Mouse (Mus musculus) adrenal gland, postnatal 25 days (tissue): ENCODE measurements at regions not wholly inside any gene's neighbourhood (a gene's known extent, or its start where the extent isn't known, plus 50 kb on each side); places are given as distances from the start of the nearest gene placed in this dataset.
"Not testable (repeated sequence)": the region's sequence is repeated elsewhere in the genome, so short reads cannot be mapped to it uniquely, and the experiment has no call there.

ENCODE experiments used
- DNase-seq: peaks from one replicate; pipeline ENCODE4 v3.0.0; 2021; ENCODE audit warnings: mixed read lengths

DNA sequence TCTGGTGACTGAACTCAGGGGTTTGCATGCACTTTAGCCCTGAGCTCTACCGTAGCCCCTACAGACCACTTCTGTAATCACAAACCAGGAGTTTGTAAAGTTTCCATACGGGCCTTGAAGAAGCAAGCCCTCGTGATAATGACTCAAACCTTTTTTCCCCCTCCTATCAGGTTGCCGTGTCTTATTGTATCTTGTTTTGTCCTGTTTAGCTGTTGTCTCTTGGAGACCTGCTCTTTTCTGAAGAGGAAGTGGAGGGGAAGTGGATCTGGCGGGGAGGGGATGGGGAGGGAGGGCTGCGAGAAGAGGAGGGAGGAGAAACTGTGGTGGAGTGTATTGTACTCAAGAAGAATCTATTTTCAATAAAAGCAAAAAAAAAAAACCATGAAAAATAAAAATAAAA lies 87.0 kb downstream of the Fam43a start:
- DNase-seq: no peak

DNA sequence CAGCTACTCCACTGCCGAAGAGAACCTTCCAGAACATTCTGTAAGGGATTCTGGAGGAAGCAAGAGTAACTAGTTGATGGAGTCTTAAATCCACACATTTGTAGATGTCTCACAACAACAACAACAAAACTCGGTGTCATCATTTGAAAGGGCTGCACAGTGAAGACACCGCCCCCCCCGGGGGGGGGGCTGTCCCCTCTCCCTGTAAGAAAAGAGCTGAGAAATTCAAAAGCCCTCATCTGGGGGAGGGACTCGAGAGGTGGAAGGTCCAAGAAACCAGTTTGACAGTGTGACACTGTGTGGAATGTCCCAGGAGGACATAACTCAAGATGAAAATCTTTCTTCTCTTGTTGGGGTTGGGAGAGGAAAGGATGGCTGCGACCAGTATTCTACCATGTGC lies 87.7 kb downstream of the Fam43a start:
- DNase-seq: no peak

DNA sequence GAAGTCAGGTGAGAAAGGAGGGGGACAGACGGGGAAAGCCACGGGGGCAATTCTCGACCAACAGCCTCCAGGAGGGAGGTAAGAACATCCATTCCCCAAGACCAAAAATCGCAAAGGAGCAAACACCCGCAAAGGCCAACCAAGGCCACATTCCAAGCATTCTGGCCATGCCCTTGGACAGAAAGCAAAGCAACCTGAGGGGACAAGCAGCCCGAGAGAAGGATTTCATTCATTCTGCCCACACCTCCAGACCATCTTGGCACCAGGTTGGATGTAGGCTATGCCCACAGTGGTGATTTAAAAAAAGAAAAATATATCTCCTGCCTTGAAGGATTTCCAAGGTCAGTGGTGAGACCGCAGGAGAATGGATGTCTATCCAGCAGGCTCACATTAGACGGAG lies 88.2 kb downstream of the Fam43a start:
- no peak for DNase-seq

DNA sequence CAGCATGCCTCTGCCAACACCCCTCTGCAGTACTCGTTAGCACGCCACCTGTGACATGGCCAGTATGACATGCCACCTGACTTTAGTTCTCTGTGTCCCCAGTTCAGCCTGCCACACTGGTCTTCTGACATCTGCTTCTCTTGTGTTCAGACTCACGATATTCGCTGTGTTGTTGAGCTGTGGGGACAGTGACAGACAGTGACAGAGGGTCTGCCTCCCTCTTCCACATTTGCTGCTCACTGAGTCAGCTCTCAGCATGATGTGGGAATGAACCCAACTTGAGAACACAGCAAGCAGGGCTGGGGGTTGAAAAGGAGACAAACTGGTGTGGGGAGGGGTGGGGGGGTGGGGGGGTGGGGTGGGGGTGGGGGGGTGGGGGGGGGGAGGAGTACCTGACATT lies 91.0 kb downstream of the Fam43a start:
- DNase-seq: no peak

DNA sequence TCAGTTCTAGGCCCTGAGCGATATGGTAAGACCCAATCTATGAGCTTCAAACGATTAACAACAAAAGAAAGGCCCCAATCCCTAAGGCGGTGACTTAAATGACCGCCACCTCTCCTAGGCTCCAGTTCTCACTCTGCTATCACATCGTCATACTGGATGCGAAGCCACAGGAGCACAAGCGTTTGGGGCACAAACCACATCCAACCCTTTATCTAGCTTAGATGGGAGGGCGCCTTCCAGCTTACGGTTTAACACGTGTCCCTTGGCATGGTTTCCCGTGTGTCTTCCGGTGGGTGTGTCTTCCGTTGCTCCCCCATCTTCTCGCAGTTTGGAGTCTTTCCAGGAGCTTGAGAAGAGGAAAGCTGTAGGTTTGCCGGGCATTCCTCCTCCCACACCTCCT lies 92.4 kb downstream of the Fam43a start:
- DNase-seq: no peak

DNA sequence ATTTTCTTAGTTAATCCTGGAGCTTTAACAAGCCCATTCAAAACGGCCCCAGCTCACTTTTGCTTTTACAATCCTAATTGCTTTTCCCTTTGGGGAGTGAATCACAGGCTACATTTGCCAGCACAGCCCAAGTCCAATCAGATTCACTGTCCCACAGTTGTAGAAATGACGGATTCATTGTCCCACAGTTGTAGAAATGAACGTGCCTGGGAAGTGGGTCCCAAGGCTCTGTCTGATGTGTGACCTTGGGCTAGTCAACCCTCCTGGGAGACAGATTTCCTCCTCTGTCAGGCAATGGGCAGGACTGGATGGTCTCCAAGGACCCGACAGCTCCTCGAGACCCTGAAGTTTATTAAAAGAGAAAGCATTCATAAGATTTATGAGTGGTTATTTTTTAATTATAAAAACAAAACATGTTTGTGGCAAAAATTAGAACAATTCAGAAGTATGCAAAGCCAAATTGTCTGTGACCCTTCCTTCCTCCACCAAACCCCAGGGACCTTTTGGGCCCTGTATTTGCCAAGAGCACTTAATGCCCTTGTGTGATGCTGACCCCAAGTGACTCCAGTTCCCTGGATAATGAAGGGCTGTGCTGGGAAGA lies 93.1 kb downstream of the Fam43a start:
- DNase-seq: peak; percentile 15

DNA sequence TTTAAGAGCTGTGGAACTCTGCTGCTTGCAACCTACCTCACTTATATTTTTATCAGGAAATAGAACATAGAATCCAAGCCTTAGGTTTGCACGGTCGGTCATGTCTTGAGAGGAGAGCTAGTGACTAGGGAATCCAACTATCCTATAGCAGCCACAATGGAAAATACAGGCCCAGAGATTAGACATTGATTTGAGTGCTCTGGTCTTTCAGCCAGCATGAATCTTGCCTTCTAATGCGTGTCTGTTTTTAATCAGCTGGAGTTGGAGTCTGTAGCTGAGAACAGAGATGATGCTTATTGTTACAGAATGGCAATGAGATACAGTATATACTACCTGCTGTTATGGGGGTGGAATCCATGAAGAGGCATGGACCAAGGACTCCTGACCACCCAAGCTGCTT lies 93.7 kb downstream of the Fam43a start:
- no peak for DNase-seq

DNA sequence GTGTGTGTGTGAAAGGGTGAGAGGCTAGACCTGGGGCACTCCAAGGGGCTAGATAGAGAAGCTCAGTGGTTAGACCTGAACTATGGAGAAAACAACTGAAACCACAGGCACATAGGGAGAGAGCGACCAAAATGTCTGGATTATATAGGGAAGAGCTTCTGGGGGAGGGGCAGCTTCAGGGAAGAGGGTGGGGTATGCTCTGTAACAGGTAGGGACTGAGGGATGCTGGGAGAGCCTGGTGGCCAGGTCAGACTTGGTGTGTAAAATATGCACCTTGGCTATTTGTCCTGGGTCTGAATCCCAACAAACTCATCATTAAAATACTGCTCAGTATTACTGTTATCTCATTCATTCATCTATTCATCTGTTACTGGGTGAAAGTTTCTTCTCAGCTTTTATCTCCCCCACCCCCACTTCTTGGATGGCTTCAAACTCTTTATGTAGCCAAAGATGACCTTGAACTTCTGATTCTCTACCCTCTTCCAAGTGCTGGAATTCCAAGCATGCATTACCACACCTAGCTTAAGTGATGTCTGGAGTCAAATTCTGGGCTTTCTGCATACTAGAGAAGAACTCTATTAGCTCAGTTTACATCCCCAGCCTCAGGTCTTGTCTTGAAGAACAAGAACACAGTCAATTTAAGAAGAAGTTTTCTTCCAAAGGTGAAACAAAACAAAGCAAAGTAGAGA lies 94.5 kb downstream of the Fam43a start:
- DNase-seq: no peak

DNA sequence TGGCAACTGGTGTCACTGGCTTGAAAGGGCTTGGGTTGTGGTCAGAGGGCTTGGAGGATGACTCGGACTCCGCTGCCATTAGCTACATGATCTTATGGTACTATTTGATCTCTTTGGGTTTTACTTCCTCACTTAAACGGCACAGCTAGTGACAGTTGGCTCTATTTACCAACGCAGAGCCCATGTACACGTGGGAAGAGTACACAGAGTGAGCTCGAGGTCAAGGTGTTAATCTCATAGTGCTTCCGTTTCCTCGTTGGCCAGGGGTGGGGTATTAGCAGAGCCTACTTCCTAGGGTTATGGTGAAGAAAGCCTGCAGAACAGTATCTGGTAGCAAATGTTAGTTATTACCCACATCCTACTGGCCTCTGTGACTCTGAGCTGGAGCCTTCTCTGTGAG lies 96.2 kb downstream of the Fam43a start:
- no peak for DNase-seq

DNA sequence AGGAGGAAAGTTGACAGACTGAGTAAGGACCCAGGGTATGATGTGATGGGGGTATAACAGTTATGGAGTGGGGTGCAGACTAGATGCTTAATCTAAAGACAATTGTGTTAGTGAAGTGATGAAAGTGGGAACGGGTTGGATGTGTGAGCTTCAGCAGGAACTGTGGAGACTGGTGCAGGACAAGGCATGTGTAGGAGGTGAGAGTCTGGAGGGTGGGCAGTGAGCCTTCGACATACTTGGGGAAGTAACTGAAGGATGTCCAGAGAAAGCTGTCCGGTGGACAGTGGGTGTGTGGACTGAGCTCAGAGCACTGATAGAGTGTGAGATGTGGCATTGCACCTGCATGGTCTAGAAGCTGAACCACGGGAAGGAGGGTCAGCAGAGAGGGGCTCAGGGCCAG lies 97.7 kb downstream of the Fam43a start:
- no peak for DNase-seq

DNA sequence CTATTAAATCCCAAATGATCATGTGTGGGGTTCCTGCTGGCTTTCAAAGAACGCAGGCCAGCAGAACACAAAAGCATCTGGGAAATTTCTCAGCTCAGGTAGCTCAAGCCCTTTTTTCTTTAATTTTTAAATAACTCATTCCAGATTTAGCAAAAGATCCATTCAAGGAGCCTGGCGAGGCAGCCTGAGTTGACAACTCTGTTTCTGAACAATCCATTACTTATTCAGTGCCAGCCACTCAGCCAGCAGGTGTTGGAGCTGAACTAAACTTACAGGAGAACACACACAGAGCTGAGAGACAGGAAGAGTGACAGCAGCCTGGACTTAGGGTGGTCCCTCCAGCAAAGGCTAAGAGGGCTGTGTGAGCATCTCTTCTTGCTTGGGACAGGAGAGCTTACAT lies 98.3 kb downstream of the Fam43a start:
- DNase-seq: no peak

DNA sequence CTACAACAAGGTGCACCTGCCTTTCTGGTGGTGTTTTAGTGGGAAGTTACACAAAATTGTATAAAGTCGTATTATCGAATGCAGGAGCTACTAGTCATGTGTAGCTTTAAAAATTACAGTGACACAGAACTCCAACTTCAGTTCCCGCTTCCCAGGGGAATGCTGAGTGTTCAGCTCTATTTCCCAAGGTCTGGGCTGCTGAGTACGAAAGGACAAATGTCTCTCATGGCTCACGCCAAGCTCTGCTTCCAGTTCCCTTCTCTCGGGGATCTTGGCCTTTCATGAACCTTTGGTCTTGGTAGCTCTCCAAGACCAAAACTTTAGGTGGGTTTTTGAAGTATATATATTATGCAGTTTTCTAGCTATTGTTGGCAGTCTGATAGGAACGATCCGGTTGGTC lies 104.3 kb downstream of the Fam43a start:
- no peak for DNase-seq

DNA sequence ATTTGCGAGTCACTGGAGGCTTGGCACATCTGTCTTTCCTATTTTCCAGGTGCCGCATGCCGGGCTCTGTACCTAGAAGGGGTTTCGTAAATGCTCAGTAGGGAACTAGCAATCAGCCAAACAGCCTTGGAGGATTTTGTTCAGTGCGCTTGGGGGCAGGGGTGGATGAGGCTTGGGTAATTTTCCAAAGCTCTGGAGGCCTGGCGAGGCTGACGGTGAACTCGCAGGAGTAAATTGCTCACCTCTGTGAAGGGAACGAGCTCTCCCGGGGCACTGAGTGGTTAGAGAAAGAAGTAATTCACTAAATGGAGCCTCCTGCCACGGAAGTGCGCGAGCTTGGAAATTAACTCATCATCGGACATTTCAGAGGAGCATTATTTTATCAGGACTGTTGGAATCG lies 110.0 kb downstream of the Fam43a start:
- peak; percentile 20 for DNase-seq

DNA sequence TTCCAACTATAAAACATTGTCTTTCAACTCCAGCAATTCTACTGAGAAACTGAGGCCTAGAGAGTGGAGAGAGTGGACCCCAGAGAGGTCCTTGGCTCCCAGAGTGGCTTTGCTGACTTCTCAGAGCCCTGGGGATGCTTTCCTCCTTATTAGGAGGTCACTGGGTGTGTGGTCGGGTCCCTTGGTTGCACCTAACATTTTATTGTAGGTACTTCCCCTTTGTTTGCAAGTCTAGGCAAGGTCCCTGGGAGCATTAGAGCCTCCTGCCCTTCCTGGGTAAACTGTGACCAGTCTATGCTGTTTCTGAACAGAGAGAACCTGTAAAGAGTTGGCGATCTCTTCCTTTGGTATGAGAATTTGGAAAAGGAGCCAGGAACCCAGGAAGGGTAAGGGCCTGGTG lies 110.5 kb downstream of the Fam43a start:
- no peak for DNase-seq

DNA sequence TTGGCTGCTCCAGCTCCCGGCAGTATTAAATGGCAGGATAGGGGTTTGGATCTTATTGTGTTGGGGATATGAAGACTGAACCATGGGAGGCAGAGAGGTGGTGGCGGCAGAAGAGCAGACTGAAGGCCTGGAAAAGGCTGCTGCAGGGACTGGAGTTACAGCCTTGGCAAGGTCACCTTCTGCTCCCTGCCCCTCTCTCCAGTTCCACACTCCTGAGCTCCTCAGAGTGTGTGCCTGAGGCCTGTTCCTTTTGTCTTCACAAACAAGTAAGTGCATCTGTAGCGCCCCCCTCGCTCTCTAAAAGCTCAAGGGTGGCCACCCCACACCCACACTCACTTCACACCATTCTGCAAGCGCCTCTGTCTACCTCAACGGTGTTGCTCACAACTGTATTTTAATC lies 113.0 kb downstream of the Fam43a start:
- no peak for DNase-seq

DNA sequence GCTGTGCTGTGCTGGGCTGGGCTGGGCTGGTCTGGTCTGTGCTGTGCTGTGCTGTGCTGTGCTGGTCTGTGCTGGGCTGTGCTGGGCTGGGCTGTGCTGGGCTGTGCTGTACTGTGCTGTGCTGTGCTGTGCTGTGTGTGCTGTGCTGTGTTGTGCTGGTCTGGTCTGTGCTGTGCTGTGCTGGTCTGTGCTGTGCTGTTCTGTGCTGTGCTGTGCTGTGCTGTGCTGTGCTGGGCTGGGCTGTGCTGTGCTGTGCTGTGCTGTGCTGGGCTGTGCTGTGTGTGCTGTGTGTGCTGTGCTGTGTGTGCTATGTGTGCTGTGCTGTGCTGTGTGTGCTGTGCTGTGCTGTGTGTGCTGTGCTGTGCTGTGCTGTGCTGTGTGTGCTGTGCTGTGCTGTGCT lies 118.1 kb downstream of the Fam43a start:
- DNase-seq: not testable (repeated sequence)

DNA sequence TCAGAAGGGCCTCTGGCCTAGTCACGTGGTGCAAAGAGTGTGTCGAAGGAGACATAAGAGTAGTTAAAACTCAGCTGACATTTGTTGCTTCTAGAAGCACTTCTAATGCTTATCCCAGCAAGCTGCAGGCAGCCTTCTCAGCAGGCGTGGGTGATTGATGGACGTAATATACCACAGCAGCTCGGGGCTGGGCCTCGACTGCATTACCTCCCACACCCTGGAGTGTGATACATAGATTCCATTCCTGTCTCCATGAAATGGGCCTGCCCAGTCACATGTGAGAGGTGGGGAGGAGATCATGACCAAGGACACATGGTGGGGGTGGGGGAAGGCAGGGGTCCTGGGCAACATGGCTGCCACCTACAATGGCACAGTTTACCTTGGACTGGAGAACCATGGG lies 121.3 kb downstream of the Fam43a start:
- DNase-seq: no peak

DNA sequence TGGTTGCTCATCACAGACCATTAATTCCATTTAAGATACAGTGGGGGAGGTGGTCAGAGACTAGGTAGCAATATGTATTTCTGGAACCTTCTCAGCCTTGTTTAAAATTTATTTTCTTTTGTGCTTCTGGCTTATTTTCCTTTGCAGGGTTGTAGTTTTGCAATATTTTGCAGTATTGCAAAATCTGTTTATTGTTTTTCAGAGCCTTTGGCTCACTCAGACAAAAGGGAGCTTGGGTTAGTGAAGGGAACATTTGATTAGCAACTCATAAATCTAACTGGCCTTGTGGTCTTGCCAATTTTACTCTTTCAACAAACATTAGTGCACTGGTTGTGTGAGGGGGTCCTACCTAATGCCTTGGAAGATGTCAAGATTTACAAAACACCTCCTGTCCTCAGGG lies 121.7 kb downstream of the Fam43a start:
- no peak for DNase-seq

DNA sequence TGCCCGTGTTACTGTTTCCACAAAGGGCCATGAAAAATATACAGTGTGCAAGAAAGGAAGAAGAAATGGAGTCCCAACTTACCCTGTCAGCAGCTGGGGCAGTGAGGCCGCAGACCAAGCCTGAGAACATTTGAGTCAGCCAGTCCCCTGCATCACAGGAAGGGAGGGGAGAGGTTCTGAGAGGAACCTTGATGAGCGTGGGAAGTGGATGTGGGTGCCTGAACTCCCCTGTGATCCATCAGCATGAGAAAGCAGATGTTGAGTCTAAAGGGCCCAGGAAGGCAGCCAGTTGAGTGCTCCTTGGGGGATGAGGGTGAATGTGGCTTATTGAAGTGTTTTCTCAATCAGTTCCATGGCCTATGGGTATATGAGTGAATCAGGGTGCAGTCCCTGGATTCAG lies 122.8 kb downstream of the Fam43a start:
- DNase-seq: no peak

DNA sequence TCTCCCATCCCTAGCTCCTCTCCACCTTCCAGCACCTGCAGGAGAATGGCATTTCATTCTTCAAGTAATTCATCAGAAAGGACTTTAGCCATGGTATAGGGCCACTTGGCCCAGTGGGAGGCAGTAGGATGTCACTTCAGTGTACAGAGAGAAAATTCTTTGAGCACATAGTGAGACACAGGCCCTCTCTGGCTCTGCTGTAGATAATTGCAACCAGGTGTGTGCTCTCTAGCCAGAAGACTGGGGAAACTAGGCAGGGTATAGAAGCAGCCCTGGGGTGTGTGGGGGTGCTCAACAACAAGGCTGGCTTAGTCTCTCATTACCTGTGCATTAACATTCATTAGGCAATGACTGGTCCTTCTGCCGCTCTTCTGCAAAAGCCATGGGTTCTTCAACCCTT lies 125.1 kb downstream of the Fam43a start:
- DNase-seq: no peak

DNA sequence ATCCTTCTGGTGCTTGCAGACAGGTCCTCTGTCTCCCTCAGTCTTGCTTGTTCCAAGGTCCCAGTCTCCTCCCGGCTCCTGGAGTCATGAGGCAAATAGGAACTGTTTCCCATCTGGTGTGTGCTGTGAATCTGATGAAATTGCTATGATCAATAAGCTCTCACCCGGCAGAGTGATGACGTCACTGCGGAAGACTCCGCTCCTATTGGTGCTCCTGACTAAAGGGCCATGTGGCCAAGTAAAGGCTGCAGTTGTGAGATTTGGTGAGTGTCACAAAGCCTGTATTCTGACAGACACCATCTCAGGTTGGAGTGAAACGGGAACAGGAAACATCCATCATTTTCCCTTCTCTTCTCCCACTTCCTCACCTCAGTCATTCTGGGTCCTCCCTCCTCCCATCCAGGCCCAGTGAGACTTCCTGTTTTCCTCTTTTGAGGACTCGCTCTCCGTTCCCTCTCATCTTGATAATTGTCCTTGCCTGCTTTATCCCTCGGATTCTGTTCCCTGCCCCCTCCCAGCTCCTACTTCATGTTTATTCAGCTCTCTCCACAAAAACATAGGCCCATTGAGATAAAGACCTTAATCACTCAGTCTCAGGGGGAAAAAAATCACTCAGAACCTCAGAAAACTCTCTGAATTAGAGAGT lies 133.4 kb downstream of the Fam43a start:
- DNase-seq: no peak

DNA sequence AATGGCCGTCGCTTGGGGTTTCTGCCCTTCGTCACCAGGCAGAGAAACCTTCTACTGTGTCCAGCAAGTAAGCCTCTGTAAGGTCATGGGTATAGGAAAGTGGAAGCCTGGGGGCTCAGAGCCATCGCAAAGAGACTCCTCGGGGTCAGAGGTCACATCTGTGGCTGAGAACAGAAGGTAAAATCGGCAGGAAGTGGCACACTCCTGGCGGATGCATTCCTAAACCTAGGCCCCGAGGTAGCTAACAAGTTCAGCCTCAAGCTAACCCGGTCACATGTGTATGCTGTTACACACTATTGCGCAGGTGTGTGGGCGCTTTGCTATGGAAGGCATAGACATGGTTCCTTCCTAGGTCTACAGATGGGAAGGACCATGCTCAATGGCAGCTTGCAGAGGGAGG lies 134.0 kb downstream of the Fam43a start:
- no peak for DNase-seq

DNA sequence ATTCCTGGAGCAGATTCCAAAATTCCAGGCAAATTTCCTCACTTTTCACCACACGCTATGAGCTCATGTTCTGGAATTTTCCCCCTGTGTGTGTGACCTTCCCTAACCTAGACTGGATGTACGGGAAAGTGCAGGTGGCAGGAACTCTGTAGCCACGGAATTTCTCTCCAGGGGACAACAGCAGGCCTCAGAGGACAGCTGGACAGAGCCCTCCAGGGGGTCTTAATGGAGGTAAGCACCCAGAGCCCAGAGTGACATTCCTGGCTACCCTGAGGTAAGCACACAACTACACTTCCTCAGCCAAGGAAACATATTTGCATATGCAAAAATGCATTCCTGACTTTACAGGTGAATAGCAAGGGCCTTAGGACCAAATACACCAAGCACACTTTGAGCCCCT lies 135.8 kb downstream of the Fam43a start:
- DNase-seq: no peak

DNA sequence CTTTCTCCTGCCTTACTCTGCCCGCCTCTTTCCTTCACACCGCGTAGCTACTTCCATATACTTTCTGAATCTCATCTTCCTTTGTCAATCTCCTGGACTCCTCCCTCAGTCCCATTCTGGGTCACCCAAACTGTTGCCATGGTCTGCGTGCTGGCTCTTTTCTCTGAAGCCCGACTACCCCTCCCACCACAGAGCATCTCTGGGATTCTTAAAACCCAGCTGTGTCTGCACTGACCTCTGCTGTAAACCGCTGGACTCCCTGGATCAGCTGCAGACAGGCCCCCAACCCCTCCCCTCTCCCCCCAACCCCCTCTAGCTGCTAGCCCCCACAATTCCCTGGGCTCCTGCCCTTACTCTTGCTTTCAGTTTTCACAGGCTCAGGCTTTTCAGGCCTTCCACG lies 136.4 kb downstream of the Fam43a start:
- no peak for DNase-seq
